Mouse (Mus musculus) embryo, embryonic 11.5 days (tissue): Measurements from ENCODE around the gene Snai3.

Experiments
- DNase-seq: peaks from one replicate; pipeline ENCODE4 v3.0.0-alpha.2; 2012; ENCODE audit warnings: low read depth, low spot score

Snai3 gene

DNA sequence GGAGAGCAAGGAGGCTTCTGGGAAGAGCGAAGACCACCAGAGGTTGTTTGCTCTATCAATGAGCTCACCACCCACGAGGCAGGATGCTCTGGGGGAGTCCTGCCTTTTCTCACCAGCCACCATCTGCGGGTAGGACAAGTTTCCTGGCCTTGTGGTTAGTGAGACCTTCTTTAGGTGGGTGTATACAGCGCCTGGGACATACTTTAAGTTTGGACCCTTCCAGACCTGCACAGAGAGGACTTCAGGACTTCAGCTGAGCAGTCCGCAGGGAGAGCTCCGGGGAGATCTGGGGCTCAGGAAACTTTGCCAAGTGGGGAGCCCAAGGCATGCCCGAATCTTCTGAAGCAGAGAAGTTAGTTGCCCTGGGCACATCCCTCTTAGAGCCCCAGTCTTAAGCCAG, 543 bp downstream of the Snai3 start:
- no peak for DNase-seq

DNA sequence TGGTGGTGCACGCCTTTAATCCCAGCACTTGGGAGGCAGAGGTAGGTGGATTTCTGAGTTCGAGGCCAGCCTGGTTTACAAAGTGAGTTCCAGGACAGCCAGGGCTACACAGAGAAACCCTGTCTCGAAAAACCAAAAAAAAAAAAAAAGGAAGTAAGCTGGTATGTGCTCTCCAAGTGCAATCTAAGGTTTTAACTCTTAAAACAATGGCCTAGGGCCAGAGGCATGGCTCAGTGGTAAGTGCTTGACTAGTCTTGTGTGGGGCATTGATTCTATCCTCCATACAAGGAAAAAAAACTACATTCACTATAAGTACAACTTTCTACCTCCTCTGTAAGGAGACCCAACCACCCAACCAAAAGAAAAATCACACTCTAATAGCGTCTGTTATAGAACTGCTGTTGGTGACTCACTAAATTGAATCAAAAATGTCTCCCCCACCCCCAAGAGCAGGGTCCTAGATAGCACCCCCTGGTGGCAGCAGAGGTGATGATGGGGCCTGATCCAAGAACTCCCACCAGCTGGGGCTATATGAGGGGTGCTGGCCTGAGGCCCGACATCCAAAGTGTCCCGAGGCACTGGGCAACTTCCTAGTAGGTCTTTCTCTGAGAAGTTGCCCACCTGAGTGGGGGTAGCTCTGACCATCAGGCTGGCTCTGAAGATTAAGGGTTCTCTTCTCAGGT, 1.2 kb downstream of the Snai3 start:
- no peak for DNase-seq

DNA sequence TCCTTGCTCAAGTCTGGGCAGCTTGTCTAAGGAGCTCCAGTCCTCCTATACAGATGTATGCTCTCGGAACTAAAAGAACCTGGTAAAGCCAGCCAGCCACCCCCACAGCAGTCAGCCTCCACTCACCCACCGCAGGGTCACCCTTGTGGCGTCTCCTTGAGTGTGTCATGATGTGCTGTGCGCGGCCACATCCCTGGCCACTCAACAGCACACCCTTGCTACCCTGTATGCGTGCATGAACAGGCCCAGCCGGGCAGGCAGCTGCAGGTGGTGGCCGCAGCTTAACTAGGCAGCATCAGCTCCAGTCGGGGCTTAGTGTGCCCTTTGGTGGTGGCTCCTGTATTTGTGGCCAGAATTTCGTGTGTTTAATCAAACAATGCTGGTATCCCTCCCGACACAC, 3.4 kb downstream of the Snai3 start:
- no peak for DNase-seq

DNA sequence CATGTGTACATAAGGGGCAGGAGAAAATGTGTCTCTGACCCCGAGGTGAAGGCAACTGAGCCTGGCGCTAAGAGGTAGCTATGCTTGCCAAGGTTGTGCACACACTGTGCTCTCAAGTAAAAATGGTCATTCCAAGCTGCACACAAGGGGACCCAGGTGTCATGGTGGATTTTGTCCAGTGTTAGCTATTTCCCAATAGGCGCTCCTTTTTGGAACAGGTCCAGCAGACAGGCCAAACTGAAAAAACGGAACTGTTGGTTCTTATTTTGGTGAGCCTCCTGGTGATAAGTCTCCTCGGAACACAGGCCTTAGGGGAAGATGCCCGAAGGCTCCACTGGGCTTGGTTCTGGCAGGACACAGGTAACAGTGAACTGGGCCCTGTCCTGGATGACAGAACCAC, 6.1 kb downstream of the Snai3 start:
- DNase-seq, result no peak

DNA sequence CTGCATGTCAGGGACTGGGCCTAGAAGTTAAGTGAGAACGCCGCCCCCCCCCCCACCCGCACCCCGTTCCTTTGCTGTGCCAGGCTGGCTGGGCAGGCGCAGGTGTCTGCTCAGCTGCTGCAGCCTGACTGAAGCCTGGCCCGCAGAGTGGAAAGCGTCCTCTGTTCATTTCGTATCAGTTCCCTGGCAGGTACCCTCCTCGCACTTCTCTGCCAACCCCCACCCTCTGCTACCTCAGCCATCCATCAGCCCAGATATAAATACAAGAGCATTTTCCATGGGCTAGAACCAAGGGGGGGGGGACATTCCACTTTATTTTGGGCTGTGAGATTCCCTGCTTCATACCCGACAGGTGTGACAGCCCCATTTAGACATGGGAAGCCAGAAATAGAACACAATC, 8.4 kb downstream of the Snai3 start:
- no peak for DNase-seq

DNA sequence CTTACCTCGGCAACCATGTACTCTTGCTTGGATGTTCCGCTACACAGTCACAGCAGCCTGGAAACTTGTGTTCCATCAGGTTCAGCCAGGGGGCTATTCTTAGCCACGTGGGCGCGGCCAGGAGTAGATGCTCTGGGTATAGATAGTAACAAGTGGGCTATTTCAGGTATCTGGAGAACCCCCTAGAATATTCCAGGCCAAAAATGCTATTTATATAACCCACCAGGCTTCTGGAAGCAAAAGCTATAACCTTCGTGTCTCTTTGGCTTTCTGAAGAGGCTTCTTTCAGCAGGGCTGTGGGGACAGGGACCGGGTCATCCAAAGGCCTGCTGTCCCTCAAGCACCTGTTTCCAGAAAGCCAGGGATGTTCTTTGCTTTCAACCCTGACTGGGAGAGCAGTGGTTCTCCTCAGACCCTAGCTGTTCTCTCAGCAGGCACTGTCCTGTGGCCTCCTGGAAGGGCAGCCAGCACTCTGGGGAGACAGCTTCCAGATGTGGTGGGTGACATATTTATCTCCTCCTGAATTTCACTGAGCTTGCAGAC, 9.3 kb downstream of the Snai3 start:
- no peak for DNase-seq

DNA sequence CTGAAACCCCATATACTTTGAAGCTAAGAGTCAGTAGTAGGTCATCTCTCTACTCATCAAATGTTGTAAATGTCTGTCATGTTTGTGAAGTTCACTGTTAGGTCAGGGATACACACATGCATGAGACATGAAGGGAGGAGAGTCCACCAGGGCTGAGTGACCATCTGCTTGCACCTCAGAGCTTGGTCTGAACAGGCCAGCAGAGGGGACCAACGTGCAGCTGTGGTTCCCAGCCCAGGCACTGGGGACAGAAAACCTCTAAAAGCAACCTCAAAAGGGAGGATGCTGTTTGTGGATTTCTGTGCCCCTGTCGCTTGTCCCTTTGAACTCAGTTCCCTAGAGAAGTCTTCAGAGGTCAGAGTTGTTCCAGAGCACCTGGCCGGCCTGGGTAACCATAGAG, 15.3 kb downstream of the Snai3 start:
- DNase-seq, result no peak

DNA sequence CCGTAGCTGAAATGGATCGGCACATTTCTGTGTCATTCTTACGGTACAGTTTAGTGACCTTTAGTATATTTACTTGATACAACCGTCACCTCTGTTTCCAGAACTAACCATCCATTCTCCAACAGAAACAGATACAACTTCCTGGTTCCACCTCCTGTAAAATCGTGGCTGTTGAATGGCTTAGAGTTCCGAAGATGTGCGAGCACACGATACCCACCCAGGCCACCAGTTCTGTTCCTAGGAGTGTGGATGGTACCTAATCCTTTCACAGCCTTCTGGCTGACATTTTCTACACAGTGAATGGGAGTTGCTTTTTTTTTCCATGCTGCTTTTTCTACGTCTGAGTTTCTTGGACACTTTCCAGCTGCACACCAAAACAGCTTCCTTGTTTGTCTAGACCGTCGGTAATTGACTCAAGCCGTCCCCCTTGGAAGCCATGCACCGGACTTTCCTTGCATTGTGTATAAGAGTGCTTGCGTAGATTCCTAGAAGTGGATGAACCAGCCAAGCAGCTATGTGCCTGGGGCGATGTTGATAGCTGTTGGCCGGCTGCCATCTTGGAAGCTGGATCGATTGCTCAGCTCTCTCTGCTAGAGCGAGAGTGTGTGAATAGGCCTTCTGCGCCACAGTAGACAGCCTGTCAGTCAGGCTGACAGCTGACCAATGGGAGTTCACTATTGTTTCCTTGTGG, 16.3 kb downstream of the Snai3 start:
- DNase-seq, result peak; percentile 32

DNA sequence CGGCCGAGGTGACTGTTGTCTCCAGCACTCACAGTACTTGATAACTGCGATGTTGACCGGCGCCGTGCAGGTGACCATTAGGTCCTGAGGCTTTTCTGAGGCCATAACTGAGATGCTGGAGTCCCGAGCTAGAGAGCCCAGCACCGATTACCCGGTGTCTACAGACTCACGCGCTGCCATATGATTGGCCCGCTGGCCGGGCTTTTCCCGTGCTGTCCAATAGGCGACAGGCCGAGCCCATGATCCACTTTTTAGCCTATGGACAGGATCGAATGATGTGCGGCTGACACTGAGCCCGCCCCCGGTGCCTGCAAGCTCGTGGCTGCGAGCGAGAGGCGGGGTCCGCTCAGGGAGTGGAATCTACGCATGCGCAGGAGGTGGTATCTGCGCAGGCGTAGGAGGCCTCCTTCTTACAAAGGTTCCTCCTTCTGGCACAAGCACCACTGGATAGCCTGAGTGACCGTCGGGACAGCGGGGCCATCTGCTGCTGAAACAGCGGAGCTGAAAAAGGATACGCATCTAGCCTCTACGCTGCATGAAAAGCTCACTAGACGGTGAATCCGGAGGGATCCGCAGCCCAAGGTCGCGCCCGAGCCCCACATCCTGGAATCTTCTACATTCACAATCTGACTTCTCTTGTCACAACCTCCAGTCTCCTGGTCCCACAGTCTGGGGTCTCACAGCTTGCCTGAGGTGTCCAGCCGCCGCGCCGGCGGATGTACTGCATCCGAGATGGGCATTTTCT, 17.1 kb downstream of the Snai3 start, which contains the start of gene Mvd:
Gene Mvd (minus strand): TSS at position 161 of the 745 bp plus-strand sequence.
- DNase-seq, result peak; percentile 99

DNA sequence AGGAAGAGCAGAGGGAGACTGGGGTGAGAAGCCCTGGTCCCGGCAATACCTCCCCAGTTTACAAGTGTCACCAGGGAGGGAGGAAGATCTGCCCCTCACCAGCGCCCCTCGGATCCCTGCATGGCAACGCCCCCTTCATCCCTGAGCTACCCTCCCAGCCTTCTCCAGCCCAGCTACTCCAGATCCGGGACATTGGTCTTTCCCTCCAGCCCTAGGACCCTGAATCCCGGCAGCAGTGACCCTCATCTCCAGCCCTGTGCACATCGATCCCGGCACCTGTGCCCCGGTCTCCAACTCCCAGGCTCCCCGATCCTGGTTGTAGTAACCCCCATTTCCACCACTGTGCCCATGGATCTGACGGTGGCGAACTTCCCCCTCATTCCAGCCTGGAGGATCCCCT, 17.8 kb downstream of the Snai3 start:
- no peak for DNase-seq

DNA sequence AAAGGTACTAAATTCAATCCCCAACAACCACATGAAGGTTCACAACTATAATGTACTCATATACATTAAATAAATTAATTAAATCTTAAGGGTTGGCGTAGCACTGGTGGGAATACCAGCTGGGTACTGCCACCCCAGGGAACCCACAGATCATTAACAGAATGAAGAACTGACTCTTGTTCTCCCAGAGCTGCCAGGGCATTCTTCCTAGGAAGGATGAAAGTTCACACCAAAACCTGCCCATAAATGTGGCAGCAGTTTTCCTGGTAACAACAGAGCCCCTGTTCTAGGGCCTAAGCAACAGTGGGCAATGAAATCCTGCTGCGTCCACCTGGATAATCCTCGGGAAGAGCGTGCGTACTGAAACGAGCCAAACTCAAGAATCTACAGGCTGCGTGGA, 18.2 kb downstream of the Snai3 start:
- no peak for DNase-seq

DNA sequence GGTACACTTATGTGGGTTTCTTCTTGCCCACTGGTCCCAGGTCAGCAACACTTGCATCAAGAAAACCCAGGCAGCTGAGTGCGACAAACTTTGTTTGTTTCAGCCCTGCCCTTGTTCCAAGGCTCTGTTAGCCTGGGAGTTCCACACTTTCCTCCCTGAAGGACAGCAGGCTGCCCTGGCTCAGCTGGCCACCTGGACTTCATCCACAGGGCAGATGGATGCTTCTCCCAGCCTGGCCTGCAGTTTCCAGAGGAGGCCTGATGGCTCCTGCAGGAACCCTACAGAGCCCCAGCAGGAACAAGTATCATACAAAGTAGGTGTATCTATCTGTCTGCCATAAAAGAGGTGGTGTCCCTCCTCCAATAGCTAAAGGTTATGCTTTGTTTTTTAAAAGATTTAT, 19.2 kb downstream of the Snai3 start:
- no peak for DNase-seq

DNA sequence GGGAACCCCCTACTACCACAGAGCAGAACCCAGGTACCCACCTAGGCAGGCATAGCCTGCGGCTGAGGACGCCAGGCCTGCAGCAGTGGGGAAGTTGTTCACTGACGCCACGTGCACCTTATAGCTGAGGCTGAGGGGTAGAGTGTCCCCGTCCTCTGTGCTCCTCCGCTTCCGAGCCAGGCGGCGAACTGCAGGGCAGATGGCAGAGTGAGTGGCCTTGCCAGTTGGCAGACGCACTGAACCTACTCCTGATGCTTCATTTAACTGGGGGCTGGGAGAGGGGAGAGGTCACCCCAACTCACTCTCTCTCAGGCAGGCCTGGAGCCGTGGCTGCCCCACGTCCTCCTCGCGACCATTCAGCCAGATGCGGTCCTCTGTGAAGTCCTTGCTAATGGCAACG, 21.2 kb downstream of the Snai3 start:
- no peak for DNase-seq

DNA sequence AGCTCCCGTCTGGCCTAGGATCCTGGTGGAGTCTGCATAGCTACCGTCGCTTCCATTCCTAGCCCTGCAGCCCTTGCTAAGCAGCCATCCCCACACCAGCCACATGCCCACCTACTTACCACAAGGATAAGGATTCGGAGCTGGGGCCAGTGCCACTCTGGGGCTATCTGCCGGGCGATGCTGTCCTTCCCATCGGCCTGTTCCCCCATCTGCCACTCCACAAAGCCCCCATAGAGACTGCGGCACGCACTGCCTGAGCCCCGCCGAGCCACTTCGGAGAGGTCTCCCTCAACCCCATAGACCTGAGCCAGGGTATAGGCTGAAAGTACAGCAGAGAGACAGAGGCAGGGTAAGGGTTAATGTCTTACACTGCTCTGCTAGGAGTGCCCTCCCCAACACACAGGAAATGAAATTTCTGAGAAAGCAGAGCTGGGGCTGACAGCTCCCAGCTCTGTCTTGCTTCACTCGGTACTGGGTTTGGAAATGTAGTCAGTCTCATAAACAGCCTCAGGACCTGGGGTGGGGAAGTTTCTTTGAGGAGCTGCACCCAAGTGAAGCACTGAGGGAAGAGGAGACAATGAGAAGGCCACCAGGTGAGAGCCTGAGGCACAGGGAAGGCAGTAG, 22.7 kb downstream of the Snai3 start:
- DNase-seq, result no peak

DNA sequence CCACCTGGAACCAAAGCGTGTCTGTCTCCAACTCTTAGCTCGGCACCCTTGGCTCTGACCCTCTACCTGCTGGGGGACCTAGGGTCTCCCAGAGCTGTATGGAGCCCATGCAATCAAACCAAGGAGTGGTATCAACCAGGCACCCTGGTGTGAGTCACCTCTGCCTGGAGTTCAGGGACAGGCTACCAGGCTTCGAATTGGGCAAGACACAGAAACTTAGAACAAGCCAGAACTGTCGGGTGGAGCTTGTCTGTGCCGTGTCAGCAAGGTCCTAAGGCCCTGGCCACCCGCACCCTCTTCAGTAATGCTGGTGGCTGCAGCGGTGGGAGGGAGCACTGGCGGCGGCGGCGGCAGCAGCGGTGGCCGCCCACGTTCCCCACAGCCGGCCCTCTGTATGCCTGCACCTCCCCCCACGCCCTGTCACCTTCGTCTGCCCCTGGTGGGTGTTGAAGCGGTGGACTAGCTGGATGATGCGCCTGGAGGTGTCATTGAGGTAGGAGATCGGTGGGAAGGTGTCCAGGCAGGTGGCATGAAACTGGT, 23.9 kb downstream of the Snai3 start:
- no peak for DNase-seq

DNA sequence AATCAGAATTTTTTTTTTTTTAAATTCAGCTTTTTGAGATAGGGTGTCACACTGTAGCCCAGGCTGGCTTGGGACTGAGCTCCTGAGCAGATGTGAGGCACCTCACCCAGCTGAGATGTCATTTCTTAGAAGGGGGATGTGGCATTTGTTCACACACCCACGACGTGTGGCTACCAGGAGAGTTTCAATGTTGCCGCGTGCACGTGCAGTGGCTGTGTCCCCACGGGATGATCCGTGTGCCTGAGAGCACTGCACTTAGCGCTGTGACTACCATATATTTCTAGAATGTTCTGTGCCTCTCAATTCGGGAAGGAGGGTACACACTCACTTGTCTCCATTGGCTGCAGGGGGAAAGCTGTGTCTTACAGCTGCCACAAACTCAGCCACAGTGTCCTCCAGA, 24.4 kb downstream of the Snai3 start:
- DNase-seq, result no peak

DNA sequence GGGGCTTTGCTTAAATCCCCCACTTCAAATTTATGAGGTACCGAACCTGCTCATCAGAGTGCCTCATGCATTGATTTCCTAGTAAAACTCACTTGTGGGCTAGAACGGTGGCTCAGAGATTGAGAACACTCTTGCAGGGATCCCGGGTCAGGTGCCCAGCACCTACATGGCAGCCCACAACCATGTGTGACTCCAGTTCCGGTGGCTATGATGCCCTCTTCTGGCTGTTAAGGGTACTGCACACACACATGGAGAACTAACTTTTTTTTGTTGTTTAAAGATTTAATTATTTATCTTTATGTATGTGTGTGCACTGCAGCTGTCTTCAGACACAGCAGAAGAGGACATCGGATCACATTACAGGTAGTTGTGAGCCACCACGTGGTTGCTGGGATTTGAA, 25.2 kb downstream of the Snai3 start:
- DNase-seq, result no peak

DNA sequence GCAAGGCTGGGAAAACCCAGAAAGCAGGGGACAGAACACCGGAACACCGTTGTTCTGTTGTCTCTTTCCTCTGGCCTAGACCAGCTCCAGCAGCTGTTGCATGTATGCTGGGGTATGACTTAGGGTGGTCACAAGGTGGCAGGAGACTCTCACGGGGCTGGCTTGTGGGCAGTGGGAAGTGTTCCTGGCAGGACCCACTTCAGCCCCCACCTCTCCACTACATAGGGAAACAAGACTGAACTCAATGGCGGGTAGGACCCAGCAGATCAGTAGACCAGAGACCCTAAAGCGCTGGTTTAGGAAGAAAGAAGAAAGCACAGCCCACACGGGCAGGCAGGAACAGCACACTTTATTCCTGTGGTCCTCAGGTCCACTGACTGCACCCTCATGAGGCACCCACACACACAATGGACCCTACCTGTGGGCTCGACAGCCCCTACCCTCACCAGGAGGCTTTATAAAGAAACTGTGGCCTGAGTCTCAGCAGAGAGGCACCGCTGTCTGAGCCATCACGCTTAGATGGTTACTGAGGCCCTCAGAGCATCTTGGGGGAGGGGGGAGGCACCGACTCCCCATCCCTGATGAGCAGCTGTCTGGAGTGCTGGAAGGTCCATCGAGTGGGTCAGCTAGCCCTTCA, 27.1 kb downstream of the Snai3 start:
- DNase-seq, result no peak

DNA sequence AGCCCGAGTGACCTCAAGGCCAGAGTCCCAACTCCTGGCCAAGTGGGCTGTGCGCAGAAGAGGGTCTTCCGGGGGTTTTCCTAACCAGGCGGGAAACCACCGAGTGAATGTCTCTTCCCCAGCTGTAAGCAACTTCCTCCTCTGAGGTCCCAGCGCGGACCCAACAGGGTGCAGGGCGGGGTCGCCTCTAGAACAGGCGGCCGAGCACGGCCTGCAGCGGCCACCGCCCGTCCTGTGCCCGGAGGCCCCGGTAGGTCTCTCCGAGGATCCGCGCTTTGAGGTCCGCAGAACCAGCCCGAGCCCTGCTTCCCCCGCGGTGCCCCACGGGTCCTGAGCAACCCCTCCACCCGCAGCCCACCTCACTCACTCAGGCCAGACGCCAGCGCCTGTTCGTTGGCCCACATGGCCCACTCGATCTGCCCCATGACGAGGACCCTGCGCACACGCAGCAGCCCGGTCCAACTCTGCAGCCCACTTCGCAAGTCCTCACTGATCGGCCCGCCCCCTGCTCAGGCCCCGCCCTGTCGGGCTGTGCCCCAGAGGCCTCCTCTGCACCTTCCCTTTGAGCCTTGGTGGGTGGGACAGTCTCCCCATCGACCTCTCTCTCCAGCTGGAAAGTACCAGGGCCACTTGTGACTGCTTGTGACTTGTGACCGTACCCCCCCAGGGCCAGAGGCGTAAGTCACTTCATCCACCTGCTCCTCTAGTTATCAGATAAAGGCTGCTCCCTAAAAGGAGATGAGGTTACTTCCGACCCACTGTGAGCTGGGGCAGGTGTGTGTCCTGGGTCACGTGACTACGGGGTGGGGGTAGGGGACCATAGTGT, 27.9 kb downstream of the Snai3 start, which contains the start of gene Cyba:
Gene Cyba (minus strand): TSS at position 488 of the 826 bp plus-strand sequence.
- peak; percentile 22 for DNase-seq

DNA sequence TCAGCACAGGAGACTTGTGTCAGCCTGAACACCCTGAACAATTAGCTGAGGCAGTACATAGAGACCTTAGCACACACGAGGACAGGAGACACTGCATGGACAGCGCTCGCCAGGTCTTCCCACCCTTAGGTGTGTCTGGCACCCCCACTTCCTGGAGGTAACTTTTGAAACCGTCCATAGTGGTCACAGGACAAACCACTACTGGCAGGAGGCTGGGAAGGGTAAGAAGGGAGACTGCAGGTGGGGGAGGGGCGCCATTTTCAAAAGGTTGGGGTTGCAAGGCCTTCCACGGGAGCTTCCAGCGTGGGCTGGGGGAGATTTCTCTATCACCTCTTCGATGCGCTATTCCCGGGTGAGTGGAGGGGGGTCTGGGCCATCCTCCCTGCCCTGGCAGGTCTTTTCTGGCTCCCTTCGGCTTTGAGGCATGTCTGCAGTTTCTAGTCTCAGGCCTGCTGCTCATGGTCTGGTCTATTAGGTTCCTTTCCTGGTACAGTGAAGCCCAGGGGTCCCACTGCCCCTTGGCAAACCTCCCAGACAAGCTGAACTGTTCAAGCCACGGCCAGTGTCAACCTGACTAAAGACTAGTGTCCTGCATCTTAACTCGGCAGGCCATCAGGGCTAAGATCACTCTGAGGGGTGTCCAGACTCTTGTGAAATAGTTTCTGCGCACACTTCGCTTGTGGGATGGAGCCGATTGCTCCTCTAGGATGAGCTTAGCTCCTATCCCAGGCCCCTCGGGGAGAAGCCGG, 28.7 kb downstream of the Snai3 start:
- no peak for DNase-seq
